Mouse (Mus musculus) cerebellum, adult (tissue): ENCODE results near the gene Rps6ka3.

Experiments used
- ATAC-seq: cut with Nextera tagmentation; 2 replicates; pipeline ENCODE4 v1.9.2; 2017; ENCODE audit warnings: mild to moderate bottlenecking, moderate library complexity, mixed read lengths; ENCODE audit not compliant: insufficient number of reproducible peaks, low FRiP score, low TSS enrichment

Gene Rps6ka3

DNA sequence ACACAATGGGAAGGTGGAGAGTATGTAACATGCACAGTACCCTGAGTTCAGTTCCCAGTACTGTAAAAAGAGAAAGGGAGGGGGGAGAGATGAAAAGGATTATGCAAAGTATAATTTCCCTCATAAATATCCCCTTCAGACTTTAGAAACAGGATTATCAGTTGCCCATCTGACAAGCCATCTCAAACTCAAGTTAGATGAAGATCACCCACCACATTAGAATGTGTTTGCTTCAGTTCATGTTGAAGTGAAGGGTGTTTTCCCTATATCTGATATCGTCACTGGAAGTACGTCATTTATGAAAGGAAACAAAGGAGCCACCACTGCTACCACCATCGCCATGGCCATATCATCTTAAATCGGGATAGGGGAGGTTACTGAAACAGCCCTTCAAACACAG, at the start of gene Rps6ka3:
Gene Rps6ka3, plus strand, starts transcription at position 301 of the 400 bp plus-strand sequence.
- ATAC-seq: no peak

DNA sequence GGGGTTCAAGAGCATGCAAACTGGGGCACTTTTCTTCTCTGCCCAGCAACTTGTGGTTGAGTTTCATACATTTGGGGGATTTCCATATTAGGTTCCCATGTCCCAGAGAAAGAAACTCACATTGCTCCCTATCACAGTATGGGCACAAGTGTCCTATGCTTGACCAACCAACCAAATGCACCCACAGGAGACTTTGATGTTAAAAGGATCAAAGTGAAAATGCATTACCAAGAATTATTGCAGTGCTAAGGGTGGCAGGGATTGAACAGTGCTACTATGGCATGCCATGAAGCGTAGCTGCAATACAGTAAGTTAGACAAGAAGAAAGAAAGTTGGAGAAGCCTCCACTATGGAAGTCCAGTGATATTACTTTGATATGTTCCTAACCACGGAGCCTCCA, 40.9 kb upstream of the Rps6ka3 start:
- ATAC-seq: no peak

DNA sequence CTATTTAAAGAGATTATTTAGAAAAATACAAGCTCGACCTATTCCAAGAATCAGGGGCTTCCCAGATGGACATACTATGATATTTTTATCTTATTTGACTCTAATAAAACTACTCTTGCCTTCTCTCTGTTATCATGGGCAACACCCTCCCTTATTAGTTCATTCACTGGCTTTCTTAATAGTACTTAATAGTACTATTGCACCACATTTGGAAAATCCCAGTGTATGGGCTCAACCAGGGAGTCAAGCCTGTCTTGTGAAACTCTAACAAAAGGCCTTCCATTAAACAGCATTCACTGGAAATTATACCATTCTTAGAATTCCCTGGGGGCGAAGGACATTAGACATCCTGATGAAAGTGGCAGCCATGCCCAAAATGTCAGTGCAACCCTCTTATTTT, 38.5 kb upstream of the Rps6ka3 start:
- no peak for ATAC-seq

DNA sequence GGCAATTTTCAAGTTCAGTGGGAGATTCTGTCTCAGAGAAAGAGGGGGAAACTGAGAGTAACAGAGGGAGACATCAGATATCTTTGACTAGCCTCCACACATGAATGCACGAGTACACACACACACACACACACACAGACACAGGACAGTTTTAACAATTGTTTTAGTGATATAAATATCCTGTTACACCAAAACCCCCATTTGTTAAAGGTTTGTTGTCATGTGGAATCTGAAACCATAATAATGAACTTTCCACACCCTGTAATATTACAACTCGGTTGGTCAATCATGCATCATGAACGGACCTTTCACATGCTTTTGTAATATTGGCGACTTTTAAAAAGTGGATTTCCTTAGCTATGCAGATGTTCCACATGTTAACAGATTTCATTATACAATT, 18.5 kb upstream of the Rps6ka3 start:
- no peak for ATAC-seq

DNA sequence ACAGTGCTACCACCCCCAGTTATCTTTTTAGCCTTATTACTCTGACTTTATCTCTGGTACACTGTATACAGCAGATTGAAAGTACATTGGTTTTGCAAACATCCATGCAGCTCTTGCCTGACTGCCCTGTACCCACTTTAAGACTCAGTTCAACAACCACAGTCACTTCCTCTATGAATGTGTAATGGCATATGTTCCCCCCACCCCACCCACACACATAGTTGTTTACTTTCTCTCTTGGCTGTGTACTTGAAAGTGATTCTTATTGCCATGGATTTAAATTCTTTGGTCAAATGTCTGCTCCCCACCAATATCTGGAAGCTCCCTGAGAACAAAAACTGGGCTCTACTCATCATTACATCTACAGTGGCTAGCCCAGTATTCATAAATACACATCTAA, 10.6 kb upstream of the Rps6ka3 start:
- ATAC-seq: no peak

DNA sequence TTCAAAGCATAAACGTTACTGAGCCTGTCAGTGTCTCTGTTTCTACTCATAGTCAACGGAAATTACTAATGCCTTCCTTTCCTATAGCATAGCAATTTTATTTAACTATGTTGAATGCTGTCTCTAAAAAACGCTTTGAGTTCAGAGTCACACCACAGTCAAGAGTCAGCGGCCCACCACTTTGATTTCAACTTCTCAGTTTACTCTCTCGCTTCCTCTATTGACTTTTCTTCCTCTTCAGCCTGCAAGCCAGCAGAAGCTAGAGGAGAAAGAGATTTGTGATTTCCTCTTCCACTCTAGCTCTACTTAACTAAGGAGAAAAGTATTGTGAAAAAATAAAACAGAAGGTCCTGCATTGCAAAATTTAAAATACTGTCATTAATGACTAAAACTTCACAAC, 10.0 kb upstream of the Rps6ka3 start:
- ATAC-seq: no peak

DNA sequence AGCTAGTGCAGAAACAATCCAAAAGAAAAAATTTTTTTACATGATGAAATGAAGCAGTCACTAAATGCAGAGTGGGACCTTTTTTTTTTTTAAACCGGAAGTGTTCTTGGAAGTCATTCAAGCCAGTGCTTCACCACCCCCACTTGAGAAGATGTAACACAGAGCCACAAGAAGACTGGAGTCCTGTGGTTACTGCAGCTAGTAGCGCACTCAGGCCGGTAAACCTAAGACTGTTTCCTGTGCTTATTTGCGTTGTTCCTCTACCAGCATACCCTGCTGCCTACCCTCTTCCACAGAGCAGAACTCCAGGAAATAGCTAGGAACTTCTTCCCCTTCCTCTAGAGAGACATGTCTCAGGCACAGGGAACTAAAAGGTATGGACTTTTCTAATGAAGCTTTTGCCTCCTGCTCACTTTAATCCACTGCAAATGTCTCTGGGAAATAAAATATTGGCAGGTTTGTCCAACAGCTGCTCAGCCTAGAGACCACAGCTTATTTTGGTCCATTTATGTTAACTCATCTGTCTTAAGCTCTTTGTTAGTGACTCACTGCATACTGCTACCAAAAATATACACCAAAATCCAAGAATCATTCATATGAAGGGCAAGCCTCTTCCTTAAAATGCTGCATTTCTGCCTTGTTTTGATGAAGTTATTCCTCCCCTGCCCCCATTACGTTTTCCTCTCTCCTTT, 931 bp downstream of the Rps6ka3 start:
- no peak for ATAC-seq

DNA sequence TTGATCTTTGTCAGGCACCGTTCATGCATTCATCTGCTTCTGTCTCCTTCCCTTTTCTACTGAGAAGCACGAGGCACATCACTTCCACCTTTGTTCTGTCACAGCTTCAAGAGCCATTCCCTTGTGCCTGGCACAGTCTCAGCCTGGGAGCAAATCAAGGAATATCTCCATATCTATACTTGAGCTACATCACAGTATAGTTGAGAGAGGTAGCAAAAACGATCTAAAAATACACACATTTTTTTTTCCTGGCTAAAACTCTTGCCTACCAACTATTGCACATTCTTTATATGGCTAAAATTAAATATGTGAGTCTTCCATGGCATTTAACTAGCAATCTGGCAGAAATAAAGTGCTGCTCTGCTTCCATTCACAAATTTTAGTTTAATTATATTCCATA, 5.1 kb downstream of the Rps6ka3 start:
- ATAC-seq: no peak

DNA sequence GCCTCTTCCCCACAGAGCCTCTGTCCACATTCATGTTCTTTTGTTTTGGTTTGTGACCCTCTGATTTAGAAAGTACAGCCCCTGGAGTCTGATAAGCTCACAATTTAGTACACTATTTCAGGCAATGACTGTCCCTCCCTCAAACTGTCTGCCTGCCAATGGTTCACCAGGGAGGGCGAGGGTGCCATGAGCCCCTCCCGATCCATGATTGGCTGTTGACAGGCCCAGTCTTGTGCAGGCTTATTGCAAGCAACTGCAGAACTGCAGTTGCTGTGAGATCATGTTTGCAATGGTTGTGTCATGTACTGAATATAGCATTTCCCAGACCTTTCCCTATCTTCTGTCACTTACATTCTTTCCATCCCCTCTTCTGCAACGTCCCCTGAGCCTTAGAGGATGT, 12.4 kb downstream of the Rps6ka3 start:
- ATAC-seq: no peak

DNA sequence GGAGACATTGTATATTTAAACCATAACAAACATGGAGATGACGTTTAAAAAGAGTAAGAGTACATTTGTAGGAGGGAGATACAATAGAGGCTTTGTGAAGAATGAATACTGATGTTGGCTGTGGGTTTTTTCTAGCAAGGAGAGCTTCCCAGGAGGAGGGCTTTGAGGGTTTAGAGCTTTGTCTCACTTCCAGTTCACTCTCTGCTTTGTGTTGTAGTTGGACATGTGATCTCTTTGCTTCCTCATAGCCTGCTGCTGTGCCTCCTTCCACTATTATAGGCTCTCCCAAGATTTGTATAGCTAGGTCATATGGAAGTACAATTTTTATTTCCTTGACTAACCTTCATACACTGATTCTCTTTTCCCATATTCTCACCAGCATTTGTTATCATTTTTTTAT, 27.2 kb downstream of the Rps6ka3 start:
- no peak for ATAC-seq

DNA sequence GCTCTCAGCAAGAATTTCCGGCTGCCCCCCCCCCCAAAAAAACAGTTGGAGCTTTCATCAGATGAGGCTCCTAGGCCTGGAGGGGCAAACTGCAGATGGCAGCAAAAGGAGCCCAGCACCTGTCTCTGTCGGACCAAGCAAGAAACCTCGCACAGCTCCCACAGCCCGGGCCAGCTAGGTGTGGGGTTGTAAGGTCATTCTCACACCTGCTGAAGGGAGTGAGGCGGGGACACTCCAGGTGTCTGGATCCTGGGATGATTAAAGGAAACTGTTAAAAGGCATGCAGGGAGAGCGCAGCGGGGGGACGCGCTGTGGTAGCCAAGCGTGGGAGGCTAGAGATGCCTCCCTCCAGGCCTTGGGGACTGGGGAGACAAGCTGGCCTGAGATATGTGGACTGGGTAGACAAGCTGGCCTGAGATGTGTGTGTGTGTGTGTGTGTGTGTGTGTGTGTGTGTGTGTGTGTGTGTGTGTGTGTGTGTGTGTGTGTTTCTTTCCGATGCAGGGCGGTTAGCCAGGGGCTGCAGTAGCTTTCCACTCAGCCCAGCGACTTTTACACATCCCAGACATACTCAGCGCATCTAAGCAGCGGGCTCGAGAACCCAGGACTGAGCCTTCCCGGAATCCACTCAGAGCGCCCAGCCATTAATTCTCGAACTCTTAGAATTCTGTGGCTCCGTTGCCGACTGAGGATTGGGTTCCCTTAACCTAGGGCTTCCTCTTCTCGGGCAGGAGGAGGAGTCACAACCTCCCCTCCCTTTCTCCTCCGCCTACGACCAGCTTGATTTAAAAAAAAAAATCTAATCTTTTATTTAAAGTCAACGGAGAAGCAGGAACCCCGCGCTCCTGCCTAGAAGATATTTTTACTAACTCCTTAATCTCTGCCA, 44.1 kb downstream of the Rps6ka3 start:
- ATAC-seq: peak; percentile 17; the same call in 1 of the 2 replicates

DNA sequence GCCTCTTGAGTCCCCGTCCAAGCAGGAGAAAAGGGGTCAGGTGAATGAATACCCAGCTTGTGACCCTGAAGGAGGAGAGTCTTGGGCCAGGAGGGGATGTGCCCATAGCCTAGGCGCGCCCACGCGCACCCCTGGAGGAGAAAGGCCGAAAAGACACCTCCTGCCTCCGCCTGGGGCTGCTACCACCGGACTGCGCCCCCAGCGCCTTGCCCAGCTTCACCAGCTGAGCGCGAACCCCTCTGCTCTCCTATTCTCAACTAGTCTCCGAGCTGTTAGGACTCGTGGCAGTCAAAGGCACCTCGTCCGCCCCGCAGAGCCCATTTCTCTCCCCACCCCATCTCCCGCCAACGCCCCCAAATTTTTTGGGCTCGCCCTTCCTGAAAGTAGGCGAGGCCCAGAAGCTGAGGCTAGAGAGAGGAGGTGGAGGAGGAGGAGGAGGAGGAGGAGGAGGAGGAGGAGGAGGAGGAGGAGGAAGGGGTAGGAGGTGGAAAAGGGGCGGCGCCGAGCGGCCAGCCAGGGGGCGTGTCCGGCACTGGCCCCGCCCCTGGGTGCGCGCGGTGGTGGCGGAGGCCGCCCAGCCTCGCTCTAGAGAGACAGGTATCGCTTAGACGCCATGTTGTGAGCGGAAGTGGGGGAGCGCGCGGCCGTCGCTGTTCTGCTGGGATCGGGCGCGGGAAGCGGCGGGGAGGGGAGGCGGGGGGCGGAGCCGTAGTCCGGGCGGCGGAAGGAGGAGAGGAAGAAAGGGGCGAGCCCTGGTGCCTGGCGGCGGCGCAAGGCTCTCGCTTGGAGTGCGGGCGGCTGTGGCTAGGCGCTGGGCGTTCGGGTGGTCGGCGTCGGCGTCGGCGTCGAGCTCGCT, 45.2 kb downstream of the Rps6ka3 start:
- peak; percentile 90 for ATAC-seq

DNA sequence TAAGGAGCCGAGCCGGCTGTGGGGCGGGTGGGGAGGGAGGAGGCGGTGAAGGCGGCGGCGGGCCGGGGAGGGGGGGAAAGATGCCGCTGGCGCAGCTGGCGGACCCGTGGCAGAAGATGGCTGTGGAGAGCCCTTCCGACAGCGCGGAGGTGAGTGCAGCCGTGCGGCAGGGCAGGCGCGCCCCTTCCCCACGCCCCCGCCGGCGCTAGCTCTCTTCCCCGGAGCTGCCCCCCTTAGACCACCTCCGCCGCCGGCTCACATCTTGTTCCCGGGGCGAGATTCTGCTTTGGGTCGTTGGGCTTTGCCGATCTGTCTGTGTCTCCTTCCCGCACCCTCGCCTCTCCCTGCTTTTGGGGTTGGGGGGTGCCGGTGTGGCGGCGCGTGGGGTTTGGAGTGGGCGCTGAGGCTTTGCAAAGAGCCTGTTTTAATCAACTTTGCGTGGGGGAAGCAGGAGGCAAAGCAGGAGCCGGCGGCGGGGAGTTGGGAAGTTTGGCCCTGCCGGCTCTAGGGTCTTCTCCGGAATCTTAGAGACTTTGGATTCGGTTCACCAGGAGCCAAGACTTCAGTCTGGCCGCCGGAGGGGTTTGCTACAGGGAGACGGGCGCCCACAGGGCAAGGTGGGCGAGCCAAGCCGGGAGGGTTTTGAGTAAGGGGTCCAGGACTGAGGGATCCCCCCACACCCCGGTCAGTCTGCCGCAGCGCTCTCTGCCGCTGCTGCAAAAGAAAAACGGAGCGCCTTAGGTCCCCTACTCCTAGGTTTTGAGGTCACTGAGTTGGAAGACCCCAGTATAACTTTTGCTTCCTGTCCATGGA, 46.1 kb downstream of the Rps6ka3 start:
- no peak for ATAC-seq

DNA sequence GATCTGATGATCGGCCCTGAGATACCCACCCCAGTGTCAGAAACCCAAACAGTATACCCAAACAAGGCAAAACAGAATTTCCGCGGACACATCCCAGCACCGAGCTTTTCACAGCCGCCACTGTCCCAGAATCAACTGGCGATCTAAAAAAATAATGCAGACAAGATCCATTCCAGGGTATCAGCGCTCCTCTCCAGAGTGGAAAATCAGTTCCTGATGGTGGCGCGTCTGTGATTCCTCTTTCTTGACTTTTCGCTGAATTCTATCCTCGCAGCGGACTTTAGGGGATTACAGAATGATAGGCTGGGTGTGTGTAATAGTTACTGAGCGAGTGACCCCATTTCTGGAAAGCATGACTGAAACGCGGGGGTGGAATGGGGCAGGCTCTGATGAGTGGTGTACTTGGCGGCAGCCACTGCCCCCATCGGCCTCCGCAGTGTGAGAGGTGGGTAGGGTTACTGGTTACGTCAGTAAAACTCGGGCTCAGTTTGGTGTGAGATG, 46.9 kb downstream of the Rps6ka3 start:
- peak; percentile 42; the same call in 1 of the 2 replicates for ATAC-seq

DNA sequence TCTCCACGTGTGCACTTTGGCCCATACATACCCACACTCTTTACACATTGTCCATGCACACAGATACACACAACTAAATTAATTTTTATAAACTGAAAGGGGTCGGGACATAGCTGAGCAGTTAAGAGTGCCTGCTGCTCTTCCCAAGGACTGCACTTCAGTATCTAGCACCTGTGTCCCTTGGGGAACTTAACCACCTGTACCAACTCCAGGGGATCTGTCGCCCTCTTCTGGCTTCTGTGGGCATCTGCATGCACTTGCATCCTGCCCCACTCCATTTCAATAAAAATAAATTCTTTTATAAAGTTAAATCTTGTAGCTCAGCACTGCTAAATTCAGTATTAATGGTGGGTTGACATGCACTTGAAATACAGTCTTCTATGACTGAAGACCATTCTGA, 54.6 kb downstream of the Rps6ka3 start:
- ATAC-seq: no peak

DNA sequence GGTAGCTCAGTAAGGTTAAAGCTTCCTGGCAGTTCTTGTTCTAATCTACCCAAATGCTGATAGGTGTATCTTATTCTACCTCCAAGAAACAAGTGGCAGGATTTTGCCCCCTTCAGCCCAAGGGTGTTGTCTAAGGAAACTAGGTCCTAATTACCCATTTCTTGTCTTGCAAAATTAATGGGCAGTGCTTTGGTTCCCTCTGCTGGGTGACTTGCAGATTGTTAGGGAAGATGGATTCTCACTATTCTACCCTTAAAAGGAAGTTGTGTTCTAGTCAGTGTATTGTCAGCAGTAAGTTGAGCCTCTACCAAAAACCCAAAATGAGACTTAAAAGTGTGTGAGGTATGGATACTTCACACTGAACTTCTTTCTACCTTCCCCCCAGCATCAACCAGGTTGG, 59.0 kb downstream of the Rps6ka3 start:
- ATAC-seq: no peak

DNA sequence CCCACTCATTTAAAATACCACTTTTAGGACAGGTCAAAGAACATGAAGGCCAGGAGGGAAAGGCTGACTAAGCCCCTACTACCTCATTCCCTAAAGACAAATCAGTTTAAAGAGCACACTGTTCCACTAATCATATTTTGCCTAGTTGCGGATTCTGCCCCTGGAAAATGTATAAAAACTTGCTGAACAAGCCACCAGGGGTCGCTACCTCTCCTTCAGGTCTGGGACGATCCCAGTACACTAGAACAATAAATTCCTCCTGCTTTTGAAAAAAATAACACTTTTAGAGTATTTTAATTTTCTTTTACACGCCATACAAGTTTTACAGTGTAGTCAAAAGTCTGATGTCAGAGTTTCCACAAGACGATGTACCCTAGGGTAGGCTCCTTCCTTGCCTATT, 76.7 kb downstream of the Rps6ka3 start:
- no peak for ATAC-seq

DNA sequence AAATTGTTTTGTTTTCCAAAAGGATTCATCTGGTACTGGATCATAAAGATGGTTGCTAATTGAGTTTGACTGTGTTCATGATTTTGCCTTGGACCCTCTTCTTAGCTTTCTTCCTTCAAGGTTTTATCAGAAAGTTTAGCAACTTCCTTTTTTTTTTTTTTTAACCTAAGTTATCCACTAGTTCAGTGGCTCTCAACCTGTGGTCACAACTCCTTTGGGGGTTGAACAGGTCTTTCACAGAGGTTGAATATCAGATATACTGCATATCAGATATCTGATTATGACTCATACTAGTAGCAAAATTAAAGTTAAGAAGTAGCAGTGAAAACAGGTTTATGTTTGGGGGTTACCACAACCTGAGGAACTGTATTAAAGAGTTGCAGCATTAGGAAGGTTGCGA, 85.8 kb downstream of the Rps6ka3 start:
- no peak for ATAC-seq

DNA sequence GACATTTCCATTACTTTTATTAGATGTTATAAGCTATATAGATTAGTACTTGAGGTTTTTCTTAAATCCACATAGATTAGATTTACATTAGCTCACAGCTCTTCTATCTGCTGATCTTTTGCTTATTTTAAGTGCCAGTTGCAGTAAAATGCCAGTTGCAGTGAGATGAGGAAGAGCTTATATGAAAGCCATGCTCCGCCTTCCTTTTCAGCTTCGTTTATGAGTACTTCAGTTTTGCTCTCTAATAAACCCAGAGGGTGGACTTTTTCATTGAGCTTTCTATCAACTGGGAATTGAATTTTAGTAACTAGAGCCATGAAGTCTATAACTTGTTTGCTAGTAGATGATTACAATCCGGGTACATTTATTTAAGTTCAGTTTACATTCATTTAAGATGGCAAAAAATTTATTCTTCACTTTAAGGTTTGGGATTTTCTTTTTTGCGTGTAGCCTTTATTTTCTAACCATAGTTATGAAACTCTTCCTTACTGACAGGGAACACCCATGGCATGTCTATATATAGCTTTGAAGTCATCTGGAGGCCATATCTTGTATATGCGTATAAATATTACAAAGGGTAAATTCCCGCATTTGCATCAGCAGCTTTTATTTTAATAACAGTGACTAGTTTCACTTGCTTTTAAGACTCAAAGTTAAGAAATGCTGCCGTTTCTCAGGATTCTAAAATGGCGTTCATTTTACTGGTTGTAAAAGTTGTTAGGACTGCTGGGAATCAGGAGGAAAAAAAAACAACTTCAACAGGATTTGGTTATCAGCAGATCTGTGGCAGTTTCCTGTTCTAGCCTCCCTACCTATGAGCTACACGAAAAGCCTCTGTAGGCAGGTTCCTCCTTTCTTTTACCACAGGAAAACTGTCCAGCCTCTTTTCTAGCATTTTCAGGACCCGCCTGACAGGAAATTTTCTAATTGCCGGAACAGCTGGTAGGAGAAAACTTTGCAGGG, 92.5 kb downstream of the Rps6ka3 start:
- ATAC-seq: no peak
